Mouse (Mus musculus): Measurements from ENCODE around the gene Vmn2r104. TPM values are rescaled to one million over a fixed set of nuclear protein-coding genes. Genes with fewer than 3 reads are reported as not detected.

The Vmn2r104 gene
- polyA plus RNA-seq (2014; fragmentation: Nextera tagmentation; extraction: Ambion mirVana) = not detected in 2 replicates

GRCm38 (mm10) chr17:20048236-20048635, at the start of gene Vmn2r104:
Vmn2r104 (minus strand) TSS chr17:20048336.
- peaks cover 34% of the 10 kb centered on the region for H3K9me3 ChIP-seq (replicated peaks; ENCODE audit: control insufficient read depth, low read length)
- H3K9ac ChIP-seq (ENCODE audit: low read length) = no peak within 1 kb of the TSS
- ATAC-seq (no peak), DNase-seq (ENCODE audit: low spot score) (no peak)
- no peak within 1 kb of the TSS for H3K4me2 ChIP-seq (ENCODE audit: low read length)
- WGBS = 64% methylated on average over 1 of the region's 1 CpGs
- H3K27me3 ChIP-seq (replicated peaks; ENCODE audit: control insufficient read depth, insufficient read depth, low read length) = no peaks in the 10 kb centered on the region
- H3K4me1 ChIP-seq (ENCODE audit: control insufficient read depth, insufficient read depth, low read length) = no peaks in the 10 kb centered on the region
- no peaks in the 10 kb centered on the region for H3K36me3 ChIP-seq (ENCODE audit: control insufficient read depth, insufficient read depth, low read length)
- H3K4me3 ChIP-seq (ENCODE audit: low read depth, low read length) = no peak within 1 kb of the TSS
- H3K27ac ChIP-seq (ENCODE audit: low read depth, low read length) = no peak within 1 kb of the TSS

- Histone ChIP-seq H3K9ac (ENCODE audit: low read length) (no peak overlapping the region), H3K9me3 (replicated peaks; ENCODE audit: control insufficient read depth, low read length) (peaks cover 3% of the 10 kb centered on the region; the same call in 1 of the 2 replicates), H3K27ac (ENCODE audit: low read depth, low read length) (no peak overlapping the region), H3K4me2 (ENCODE audit: low read length) (no peak overlapping the region), H3K36me3 (ENCODE audit: control insufficient read depth, insufficient read depth, low read length) (no peaks in the 10 kb centered on the region), H3K4me1 (ENCODE audit: control insufficient read depth, insufficient read depth, low read length) (no peaks in the 10 kb centered on the region), H3K4me3 (ENCODE audit: low read depth, low read length) (no peak overlapping the region), H3K27me3 (replicated peaks; ENCODE audit: control insufficient read depth, insufficient read depth, low read length) (no peaks in the 10 kb centered on the region)
- 77% methylated on average over 6 of the region's 6 CpGs for WGBS
- DNase-seq (ENCODE audit: low spot score) = no peak
- no peak for ATAC-seq
Measured at GRCm38 (mm10) chr17:20074090-20074489, 26.0 kb upstream of the Vmn2r104 start.

- ATAC-seq = no peak
- DNase-seq (ENCODE audit: low spot score) = no peak
- Histone ChIP-seq H3K4me2 (ENCODE audit: low read length) (no peak overlapping the region), H3K9ac (ENCODE audit: low read length) (no peak overlapping the region), H3K36me3 (ENCODE audit: control insufficient read depth, insufficient read depth, low read length) (no peaks in the 10 kb centered on the region), H3K27me3 (replicated peaks; ENCODE audit: control insufficient read depth, insufficient read depth, low read length) (no peaks in the 10 kb centered on the region), H3K9me3 (replicated peaks; ENCODE audit: control insufficient read depth, low read length) (no peaks in the 10 kb centered on the region), H3K4me1 (ENCODE audit: control insufficient read depth, insufficient read depth, low read length) (no peaks in the 10 kb centered on the region), H3K27ac (ENCODE audit: low read depth, low read length) (no peak overlapping the region), H3K4me3 (ENCODE audit: low read depth, low read length) (no peak overlapping the region)
- 93% methylated on average over 4 of the region's 4 CpGs for WGBS
Measured at GRCm38 (mm10) chr17:20071656-20072396, 23.7 kb upstream of the Vmn2r104 start.

Other genes with a start within 250 kb of the Vmn2r104 start
- gene Fpr-rs7, start 65.9 kb upstream of the Vmn2r104 start, polyA plus RNA-seq (2014; fragmentation: Nextera tagmentation; extraction: Ambion mirVana) = not detected in 2 replicates
- not detected in 2 replicates for gene Fpr-rs6, start 134.8 kb upstream of the Vmn2r104 start, polyA plus RNA-seq (2014; fragmentation: Nextera tagmentation; extraction: Ambion mirVana)
- gene Vmn2r105, start 186.7 kb upstream of the Vmn2r104 start, polyA plus RNA-seq (2014; fragmentation: Nextera tagmentation; extraction: Ambion mirVana) = not detected in 2 replicates
- gene Vmn2r106, start 237.2 kb upstream of the Vmn2r104 start, polyA plus RNA-seq (2014; fragmentation: Nextera tagmentation; extraction: Ambion mirVana) = not detected in 2 replicates

All from forebrain, embryonic 14.5 days (tissue).